Mouse (Mus musculus) limb, embryonic 14.5 days (tissue): ENCODE measurements around the gene E2f2. TPM values are rescaled to one million over a fixed set of nuclear protein-coding genes. Genes with fewer than 3 reads are reported as not detected.

Experiments
- ATAC-seq: fragments of 200-750 bp; cut with Nextera tagmentation; 2 replicates; pipeline ENCODE4 v1.8.0; 2017; ENCODE audit warnings: low read depth, moderate number of reproducible peaks, moderate TSS enrichment; ENCODE audit not compliant: low FRiP score
- DNase-seq: peaks from one replicate; pipeline ENCODE4 v3.0.0-alpha.2; 2015; ENCODE audit warnings: low spot score
- H3K27ac ChIP-seq: fragments of 300-500 bp; sonication (generic); replicated peaks from 2 replicates; pipeline ENCODE4 v1.5.1; 2014; ENCODE audit warnings: low read depth, mild to moderate bottlenecking, low read length, moderate library complexity, mixed read lengths
- H3K27me3 ChIP-seq: fragments of 300-500 bp; sonication (generic); 2 replicates; pipeline ENCODE4 v1.6.1; 2014; ENCODE audit warnings: low read length, mixed read lengths; ENCODE audit not compliant: control insufficient read depth, insufficient read depth
- H3K36me3 ChIP-seq: fragments of 300-500 bp; sonication (generic); 2 replicates; pipeline ENCODE4 v1.6.1; 2014; ENCODE audit warnings: mild to moderate bottlenecking, low read length, moderate library complexity, mixed read lengths; ENCODE audit not compliant: control insufficient read depth, insufficient read depth
- H3K4me1 ChIP-seq: fragments of 300-500 bp; sonication (generic); 2 replicates; pipeline ENCODE4 v1.6.1; 2014; ENCODE audit warnings: antibody characterized with exemption, low read length, mixed read lengths; ENCODE audit not compliant: control insufficient read depth, insufficient read depth
- H3K4me2 ChIP-seq: fragments of 300-500 bp; sonication (generic); replicated peaks from 2 replicates; pipeline ENCODE4 v1.6.1; 2014; ENCODE audit warnings: low read depth, mild to moderate bottlenecking, low read length, moderate library complexity; ENCODE audit not compliant: severe bottlenecking
- H3K4me3 ChIP-seq: fragments of 300-500 bp; sonication (generic); replicated peaks from 2 replicates; pipeline ENCODE4 v1.5.1; 2014; ENCODE audit warnings: low read length
- H3K9ac ChIP-seq: fragments of 300-500 bp; sonication (generic); 2 replicates; pipeline ENCODE4 v1.6.1; 2014; ENCODE audit warnings: mild to moderate bottlenecking, low read depth, low read length, moderate library complexity; ENCODE audit not compliant: severe bottlenecking
- H3K9me3 ChIP-seq: fragments of 300-500 bp; sonication (generic); 2 replicates; pipeline ENCODE4 v1.6.1; 2016; ENCODE audit warnings: low read length; ENCODE audit not compliant: control insufficient read depth
- POLR2A ChIP-seq: fragments of 200-500 bp; IDR thresholded peaks from 2 replicates; pipeline ENCODE4 v1.8.0; 2012; ENCODE audit warnings: inconsistent platforms, mild to moderate bottlenecking, moderate library complexity, borderline replicate concordance; ENCODE audit not compliant: insufficient read depth, insufficient read length; ENCODE audit errors: extremely low read depth
- WGBS: fragments of 180-500 bp; shearing (Covaris S2); extraction: QIAGEN DNeasy Blood & Tissue Kit; methylation state at CpG from one replicate; pipeline ENCODE4 v1.1.7; 2014; 5-methylcytosine and 5-hydroxymethylcytosine counted together
- polyA plus RNA-seq, 2 experiments: library from polyadenylated mRNA; depleted of rRNA in 1 of 2; stranded (reverse) in 1 of 2; unstranded in 1 of 2; fragments of >200 nt; fragmentation: Nextera tagmentation in 1 of 2; extraction: Ambion mirVana in 1 of 2; gene quantifications; 2 replicates each; pipeline versions ENCODE4 v1.2.1 to v1.2.3; 2012 to 2014

The E2f2 gene
- polyA plus RNA-seq, 2 experiments: 6.8 to 8.9 TPM

DNA sequence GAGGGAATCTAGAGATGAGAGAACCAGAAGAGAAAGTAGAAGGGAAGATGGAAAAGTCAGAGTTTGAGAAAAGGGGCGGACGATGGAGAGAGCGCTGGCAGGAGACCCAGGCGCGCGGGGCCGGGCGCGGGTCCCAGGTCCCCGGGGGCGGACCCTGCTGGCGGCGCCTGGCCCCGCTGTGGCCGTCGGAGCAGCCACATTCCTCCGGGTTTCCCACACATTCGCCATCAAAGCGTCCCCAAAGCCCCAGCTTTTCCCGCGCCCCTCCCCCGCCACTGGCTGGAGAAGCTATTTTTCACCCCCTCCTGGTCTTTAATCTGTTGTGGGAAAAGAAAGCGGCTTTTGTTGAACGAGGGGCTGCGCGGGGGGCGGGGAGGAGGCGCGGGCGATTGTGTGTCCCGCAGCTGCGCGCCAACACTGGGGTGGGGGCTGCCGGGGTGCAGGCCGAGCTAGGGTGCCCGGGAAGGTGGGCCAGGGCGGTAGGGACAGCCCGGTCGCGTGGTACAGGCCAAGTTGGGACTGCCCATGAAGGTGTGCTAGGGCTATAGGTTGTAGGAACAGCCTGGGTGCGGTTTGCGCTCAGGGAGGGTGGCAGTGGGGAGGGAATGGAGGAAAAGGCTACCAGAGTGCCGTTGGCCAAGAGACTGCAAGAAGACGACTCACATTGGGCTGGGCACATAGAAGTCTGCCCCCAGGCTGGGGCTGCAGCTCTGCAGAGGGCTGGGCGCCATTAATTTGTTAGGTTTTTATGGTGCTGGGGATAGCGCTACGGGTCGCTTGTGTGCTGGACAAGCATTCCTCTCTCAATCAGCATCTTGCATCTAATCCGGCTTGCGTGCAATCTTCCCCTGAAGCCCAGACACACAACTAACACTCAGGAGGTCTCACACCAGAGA lies 37.0 kb upstream of the E2f2 start:
- no peaks in the 10 kb centered on the region for H3K27me3 ChIP-seq
- peaks cover 45% of the 10 kb centered on the region for H3K4me1 ChIP-seq
- H3K27ac ChIP-seq: peak overlapping the region; percentile 99
- H3K9ac ChIP-seq: peak overlapping the region; percentile 81
- no peaks in the 10 kb centered on the region for H3K36me3 ChIP-seq
- H3K9me3 ChIP-seq: no peaks in the 10 kb centered on the region
- peak overlapping the region; percentile 85 for H3K4me2 ChIP-seq
- peak; percentile 71 for ATAC-seq
- WGBS: under 1% methylated on average over 43 of the region's 50 CpGs
- DNase-seq: peak; percentile 66
- peak overlapping the region; percentile 38 for H3K4me3 ChIP-seq
- 0 out of 2 replicates have a peak, but pooled peaks have one; percentile 7 for TF ChIP-seq POLR2A

DNA sequence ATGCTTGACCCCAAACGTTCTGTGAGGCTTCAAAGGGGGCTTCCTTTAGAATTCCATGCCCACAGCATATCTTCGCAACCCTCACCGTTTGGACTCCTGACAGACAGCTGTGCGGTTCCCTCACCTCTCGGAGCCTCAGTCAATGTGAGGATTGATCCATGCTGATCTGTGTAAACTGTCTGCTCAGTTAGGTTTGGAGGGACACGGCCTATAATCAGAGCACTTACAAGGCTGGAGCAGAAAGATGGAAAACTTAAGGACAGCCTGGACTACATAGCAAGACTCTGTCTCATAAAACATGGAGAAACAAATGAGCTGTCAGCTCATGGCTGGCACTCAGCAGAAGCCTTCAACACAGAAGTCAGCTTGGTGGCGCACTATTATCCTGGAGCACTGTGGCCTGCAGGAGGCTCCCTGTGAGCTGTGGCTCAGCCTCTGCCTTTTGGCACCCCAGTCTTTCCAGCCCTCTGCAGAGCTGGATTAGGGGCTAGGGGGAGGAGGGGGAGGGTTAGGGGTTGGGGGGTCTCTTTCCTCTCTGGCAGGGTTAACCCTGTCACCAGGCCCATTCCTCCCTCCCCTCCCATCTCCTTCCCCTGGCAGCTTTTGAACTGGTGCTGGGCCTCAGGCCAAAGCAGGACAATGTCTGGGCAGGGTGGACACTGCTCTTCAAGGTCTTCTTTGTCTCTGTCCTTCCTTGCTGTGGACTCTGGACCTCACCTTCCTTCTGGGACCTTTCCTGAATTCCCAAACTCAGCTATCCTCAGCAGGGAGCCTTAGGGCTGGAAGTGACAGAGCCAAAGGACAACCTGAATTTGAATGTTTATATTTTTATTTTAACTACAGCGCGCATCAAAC lies 36.1 kb upstream of the E2f2 start:
- ATAC-seq (no peak), DNase-seq (no peak)
- H3K36me3 ChIP-seq: no peaks in the 10 kb centered on the region
- TF ChIP-seq POLR2A: no peak
- peak overlapping the region; percentile 99 for H3K27ac ChIP-seq
- H3K9ac ChIP-seq: peak overlapping the region; percentile 81
- no peak overlapping the region for H3K4me3 ChIP-seq
- H3K4me1 ChIP-seq: peaks cover 52% of the 10 kb centered on the region
- WGBS: 29% methylated on average over 9 of the region's 9 CpGs
- H3K4me2 ChIP-seq: peak overlapping the region; percentile 85
- H3K27me3 ChIP-seq: no peaks in the 10 kb centered on the region
- H3K9me3 ChIP-seq: no peaks in the 10 kb centered on the region

DNA sequence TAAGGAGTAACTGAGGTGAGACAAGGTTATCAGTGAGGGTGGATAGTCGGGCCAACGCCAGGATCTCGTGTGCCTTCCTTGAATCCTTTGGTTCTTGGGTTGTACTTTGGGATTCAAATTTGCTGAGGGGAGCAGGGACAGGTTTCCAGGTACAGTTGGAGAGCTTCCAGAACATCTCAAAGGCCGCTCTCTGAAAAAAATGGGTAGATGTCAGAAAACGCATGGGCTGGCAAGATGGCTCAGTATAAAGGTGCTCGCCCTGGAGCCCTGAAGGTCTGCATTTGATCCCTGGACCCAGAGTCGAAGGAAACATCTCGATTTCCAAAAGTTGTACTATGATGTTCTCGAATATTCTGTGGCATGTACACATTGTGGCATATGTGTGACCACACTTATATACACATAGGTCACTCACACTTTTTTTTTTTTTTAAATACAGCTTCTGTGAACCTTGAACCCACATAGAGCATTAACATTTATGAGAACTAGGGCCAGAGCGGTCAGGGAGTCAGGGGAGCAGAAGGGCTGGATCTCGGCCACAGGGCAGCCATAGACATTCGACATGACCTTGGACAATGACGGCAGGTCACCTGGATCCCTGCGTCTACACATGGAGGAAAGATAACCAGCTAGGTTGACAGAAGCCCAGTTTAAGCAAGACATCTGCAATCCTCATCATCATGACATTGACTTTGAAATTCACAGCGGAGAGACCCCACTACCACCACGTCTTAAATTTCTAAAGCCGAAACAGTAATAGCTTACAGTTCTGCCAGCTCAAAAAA lies 32.7 kb upstream of the E2f2 start:
- Histone ChIP-seq H3K9ac (no peak overlapping the region), H3K27me3 (no peaks in the 10 kb centered on the region), H3K4me2 (peak overlapping the region; percentile 52), H3K36me3 (no peaks in the 10 kb centered on the region), H3K9me3 (no peaks in the 10 kb centered on the region), H3K4me3 (no peak overlapping the region), H3K27ac (peak overlapping the region; percentile 99), H3K4me1 (peaks cover 65% of the 10 kb centered on the region)
- TF ChIP-seq POLR2A: no peak
- ATAC-seq (no peak), DNase-seq (no peak)
- WGBS: 49% methylated on average over 17 of the region's 17 CpGs

DNA sequence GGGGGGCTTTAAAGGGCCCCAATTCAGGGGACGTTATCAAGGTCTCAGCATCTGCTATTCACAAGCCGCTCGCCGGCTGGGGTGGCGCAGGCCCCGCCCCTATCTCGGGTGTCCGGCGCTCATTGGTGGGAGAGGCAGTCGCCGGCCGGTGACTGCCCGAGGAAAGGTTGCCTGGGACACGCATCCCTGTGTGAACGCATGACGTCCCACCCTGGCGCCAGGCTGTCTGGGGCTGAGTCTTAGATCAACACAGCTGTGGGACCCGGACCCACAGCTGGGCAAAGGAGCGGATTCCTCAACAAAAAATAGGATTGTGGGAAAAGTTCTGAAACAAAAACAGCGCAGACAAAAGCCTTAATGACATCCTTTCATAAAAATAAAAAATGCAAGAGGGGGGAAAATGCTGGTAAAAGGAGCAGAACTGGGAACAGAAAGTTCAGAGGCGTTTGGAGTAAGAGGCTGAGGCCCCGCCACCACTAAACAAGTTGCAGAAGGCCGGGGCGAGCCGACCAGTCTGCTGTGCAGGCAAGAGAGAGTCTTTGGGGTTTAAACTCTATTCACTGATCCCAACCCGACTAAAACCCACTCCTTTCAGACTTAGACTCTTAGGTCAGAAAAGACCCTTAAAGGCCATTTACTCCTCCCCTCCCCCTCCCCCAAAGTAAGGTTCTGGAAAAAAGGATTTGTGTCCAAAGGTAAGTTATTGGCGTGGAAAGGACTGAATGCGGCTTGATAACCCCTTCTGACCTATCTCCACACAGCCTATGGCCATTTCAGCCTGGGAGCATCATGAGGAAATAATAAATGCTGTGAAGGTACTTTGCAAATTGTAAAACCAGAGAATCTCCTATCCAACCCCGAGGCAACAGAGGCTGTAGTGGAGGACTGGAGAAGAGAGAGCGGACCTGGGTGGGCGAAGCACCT lies 31.6 kb upstream of the E2f2 start:
- H3K4me1 ChIP-seq: peaks cover 59% of the 10 kb centered on the region
- peak overlapping the region; percentile 45 for H3K9ac ChIP-seq
- no peaks in the 10 kb centered on the region for H3K9me3 ChIP-seq
- H3K27ac ChIP-seq: peak overlapping the region; percentile 99
- TF ChIP-seq POLR2A: peak; percentile 40; the same call in 1 of the 2 replicates
- H3K4me3 ChIP-seq: peak overlapping the region; percentile 13
- peaks cover 10% of the 10 kb centered on the region for H3K36me3 ChIP-seq
- H3K4me2 ChIP-seq: peak overlapping the region; percentile 52
- H3K27me3 ChIP-seq: no peaks in the 10 kb centered on the region
- peak; percentile 98 for DNase-seq
- peak; percentile 87 for ATAC-seq
- 4% methylated on average over 31 of the region's 31 CpGs for WGBS
